Mouse (Mus musculus): ENCODE data around the gene Nxpe4. TPM values are rescaled to one million over a fixed set of nuclear protein-coding genes. Genes with fewer than 3 reads are reported as not detected.
"Not testable (repeated sequence)": the region's sequence is repeated elsewhere in the genome, so short reads cannot be mapped to it uniquely, and the experiment has no call there.

Gene Nxpe4
- polyA plus RNA-seq, 1 experiment from 2014 or later: 7.1 TPM

- Histone ChIP-seq H3K9ac (no peak overlapping the region), H3K4me2 (no peak overlapping the region), H3K9me3 (no peaks in the 10 kb centered on the region), H3K4me1 (no peaks in the 10 kb centered on the region), H3K4me3 (no peak overlapping the region), H3K27ac (no peak overlapping the region), H3K36me3 (no peaks in the 10 kb centered on the region), H3K27me3 (no peaks in the 10 kb centered on the region)
- 92% methylated on average over 15 of the region's 15 CpGs for WGBS
- no peak for ATAC-seq (ENCODE audit: insufficient number of reproducible peaks, low FRiP score, low TSS enrichment, low read depth)
Measured at GRCm38 (mm10) chr9:48276831-48277230, 115.0 kb downstream of the Nxpe4 start.

GRCm38 (mm10) chr9:48284221-48284620 lies 122.4 kb downstream of the Nxpe4 start:
- Histone ChIP-seq H3K9ac (no peak overlapping the region), H3K36me3 (no peaks in the 10 kb centered on the region), H3K4me1 (no peaks in the 10 kb centered on the region), H3K27me3 (no peaks in the 10 kb centered on the region), H3K4me3 (no peak overlapping the region), H3K4me2 (no peak overlapping the region), H3K27ac (no peak overlapping the region), H3K9me3 (no peaks in the 10 kb centered on the region)
- 84% methylated on average over 8 of the region's 8 CpGs for WGBS
- ATAC-seq (ENCODE audit: insufficient number of reproducible peaks, low FRiP score, low TSS enrichment, low read depth): no peak

GRCm38 (mm10) chr9:48290281-48290680 lies 128.5 kb downstream of the Nxpe4 start:
- H3K9me3 ChIP-seq: no peaks in the 10 kb centered on the region
- no peaks in the 10 kb centered on the region for H3K36me3 ChIP-seq
- H3K27ac ChIP-seq: no peak overlapping the region
- H3K4me1 ChIP-seq: no peaks in the 10 kb centered on the region
- no peak overlapping the region for H3K4me2 ChIP-seq
- no peak overlapping the region for H3K4me3 ChIP-seq
- 87% methylated on average over 1 of the region's 1 CpGs for WGBS
- H3K27me3 ChIP-seq: no peaks in the 10 kb centered on the region
- H3K9ac ChIP-seq: no peak overlapping the region
- no peak for ATAC-seq (ENCODE audit: insufficient number of reproducible peaks, low FRiP score, low TSS enrichment, low read depth)

GRCm38 (mm10) chr9:48294754-48295153 lies 132.9 kb downstream of the Nxpe4 start:
- WGBS: 63% methylated on average over 2 of the region's 2 CpGs
- Histone ChIP-seq H3K4me3 (no peak overlapping the region), H3K4me1 (no peaks in the 10 kb centered on the region), H3K4me2 (no peak overlapping the region), H3K27ac (no peak overlapping the region), H3K9ac (no peak overlapping the region), H3K27me3 (no peaks in the 10 kb centered on the region), H3K9me3 (no peaks in the 10 kb centered on the region), H3K36me3 (no peaks in the 10 kb centered on the region)
- no peak for ATAC-seq (ENCODE audit: insufficient number of reproducible peaks, low FRiP score, low TSS enrichment, low read depth)

DNA sequence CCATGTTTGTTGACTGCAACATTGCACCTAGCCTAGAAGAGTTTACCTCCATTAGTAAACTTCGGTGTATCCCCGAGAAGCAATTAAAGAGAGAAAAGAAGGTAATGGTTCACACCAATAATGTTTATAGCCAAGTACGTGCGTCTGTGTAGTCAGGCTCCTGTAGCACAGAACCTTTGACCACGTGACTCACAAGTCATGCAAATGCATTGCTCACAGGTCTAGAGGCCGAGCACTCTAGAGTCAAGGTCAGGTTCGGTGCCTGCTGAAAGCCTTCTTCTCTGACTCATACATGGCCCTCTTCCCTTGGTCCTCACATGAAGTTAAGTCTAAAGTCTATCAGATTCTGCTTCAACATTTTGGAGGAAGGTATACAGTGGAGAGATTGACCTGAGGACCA lies 137.2 kb downstream of the Nxpe4 start:
- no peak overlapping the region for H3K27ac ChIP-seq
- H3K4me1 ChIP-seq: no peaks in the 10 kb centered on the region
- 69% methylated on average over 7 of the region's 7 CpGs for WGBS
- H3K4me2 ChIP-seq: no peak overlapping the region
- no peaks in the 10 kb centered on the region for H3K36me3 ChIP-seq
- ATAC-seq (ENCODE audit: insufficient number of reproducible peaks, low FRiP score, low TSS enrichment, low read depth): no peak
- H3K9ac ChIP-seq: no peak overlapping the region
- H3K27me3 ChIP-seq: no peaks in the 10 kb centered on the region
- H3K4me3 ChIP-seq: no peak overlapping the region
- H3K9me3 ChIP-seq: no peaks in the 10 kb centered on the region

DNA sequence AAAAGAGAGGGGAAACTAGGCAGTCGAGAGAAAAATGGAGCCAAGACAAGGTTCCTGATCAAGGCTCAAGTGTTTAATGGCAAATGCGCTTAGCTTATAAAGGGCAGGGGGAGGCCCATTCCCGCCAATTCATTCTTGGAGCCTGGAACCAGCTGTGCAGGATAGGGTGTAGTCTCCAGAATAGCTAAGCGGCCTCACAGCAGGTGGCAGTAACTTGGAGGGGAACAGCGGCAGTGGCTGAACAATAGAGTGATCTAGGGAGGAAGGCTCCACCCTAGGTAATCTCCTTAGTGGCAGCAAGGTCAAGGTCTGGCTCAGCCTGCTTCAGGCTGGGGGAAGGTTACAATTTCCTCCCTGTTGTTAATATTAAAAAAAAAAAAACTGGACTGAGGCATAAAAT lies 141.7 kb downstream of the Nxpe4 start:
- H3K27ac ChIP-seq; H3K36me3 ChIP-seq; H3K4me1 ChIP-seq; H3K9ac ChIP-seq; H3K9me3 ChIP-seq; ATAC-seq (ENCODE audit: insufficient number of reproducible peaks, low FRiP score, low TSS enrichment, low read depth); H3K4me3 ChIP-seq; H3K4me2 ChIP-seq; H3K27me3 ChIP-seq: not testable (repeated sequence)
- WGBS: 42% methylated on average over 5 of the region's 5 CpGs

GRCm38 (mm10) chr9:48311241-48311640 lies 149.4 kb downstream of the Nxpe4 start:
- Histone ChIP-seq H3K9me3 (no peaks in the 10 kb centered on the region), H3K9ac (no peak overlapping the region), H3K4me1 (no peaks in the 10 kb centered on the region), H3K4me3 (no peak overlapping the region), H3K36me3 (no peaks in the 10 kb centered on the region), H3K27ac (no peak overlapping the region), H3K27me3 (no peaks in the 10 kb centered on the region), H3K4me2 (no peak overlapping the region)
- ATAC-seq (ENCODE audit: insufficient number of reproducible peaks, low FRiP score, low TSS enrichment, low read depth): no peak
- WGBS: 86% methylated on average over 5 of the region's 5 CpGs

GRCm38 (mm10) chr9:48314194-48314593 lies 152.4 kb downstream of the Nxpe4 start:
- Histone ChIP-seq H3K27me3 (no peaks in the 10 kb centered on the region), H3K36me3 (no peaks in the 10 kb centered on the region), H3K4me3 (no peak overlapping the region), H3K27ac (no peak overlapping the region), H3K9me3 (no peaks in the 10 kb centered on the region), H3K9ac (no peak overlapping the region), H3K4me1 (no peaks in the 10 kb centered on the region), H3K4me2 (no peak overlapping the region)
- no peak for ATAC-seq (ENCODE audit: insufficient number of reproducible peaks, low FRiP score, low TSS enrichment, low read depth)
- WGBS: 58% methylated on average over 3 of the region's 3 CpGs

DNA sequence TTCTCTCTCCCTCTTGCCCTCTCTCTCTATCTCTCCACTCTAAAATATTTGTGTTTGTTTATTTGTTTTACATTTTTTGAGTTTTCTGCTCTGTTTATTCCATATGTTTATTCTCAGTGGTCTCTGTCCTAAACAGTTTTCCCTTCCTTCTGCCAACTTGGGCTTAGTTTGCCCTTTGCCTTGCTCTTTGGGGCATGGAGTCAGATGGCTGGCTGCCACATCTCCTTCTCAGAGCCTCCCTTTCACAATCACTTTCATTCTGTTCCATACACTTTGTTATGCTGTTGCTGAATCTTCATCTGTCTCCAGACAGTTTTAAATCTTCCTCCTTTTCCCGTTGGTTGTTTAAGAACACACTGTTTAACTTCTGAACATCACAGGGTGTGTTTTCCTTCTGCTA lies 154.0 kb downstream of the Nxpe4 start:
- no peak overlapping the region for H3K4me3 ChIP-seq
- H3K27me3 ChIP-seq: no peaks in the 10 kb centered on the region
- H3K9me3 ChIP-seq: no peaks in the 10 kb centered on the region
- no peak overlapping the region for H3K27ac ChIP-seq
- no peak for ATAC-seq (ENCODE audit: insufficient number of reproducible peaks, low FRiP score, low TSS enrichment, low read depth)
- WGBS: 75% methylated on average over 1 of the region's 1 CpGs
- H3K4me2 ChIP-seq: no peak overlapping the region
- H3K4me1 ChIP-seq: no peaks in the 10 kb centered on the region
- H3K36me3 ChIP-seq: no peaks in the 10 kb centered on the region
- no peak overlapping the region for H3K9ac ChIP-seq

GRCm38 (mm10) chr9:48326338-48326737 lies 164.5 kb downstream of the Nxpe4 start:
- no peak overlapping the region for H3K4me3 ChIP-seq
- no peaks in the 10 kb centered on the region for H3K4me1 ChIP-seq
- no peaks in the 10 kb centered on the region for H3K36me3 ChIP-seq
- H3K9ac ChIP-seq: no peak overlapping the region
- 90% methylated on average over 9 of the region's 9 CpGs for WGBS
- no peaks in the 10 kb centered on the region for H3K9me3 ChIP-seq
- H3K27me3 ChIP-seq: no peaks in the 10 kb centered on the region
- no peak overlapping the region for H3K4me2 ChIP-seq
- H3K27ac ChIP-seq: no peak overlapping the region
- ATAC-seq (ENCODE audit: insufficient number of reproducible peaks, low FRiP score, low TSS enrichment, low read depth): no peak

GRCm38 (mm10) chr9:48329597-48329996 lies 167.8 kb downstream of the Nxpe4 start:
- 91% methylated on average over 7 of the region's 7 CpGs for WGBS
- H3K4me2 ChIP-seq: no peak overlapping the region
- H3K9me3 ChIP-seq: no peaks in the 10 kb centered on the region
- H3K27me3 ChIP-seq: no peaks in the 10 kb centered on the region
- no peak overlapping the region for H3K9ac ChIP-seq
- no peak for ATAC-seq (ENCODE audit: insufficient number of reproducible peaks, low FRiP score, low TSS enrichment, low read depth)
- no peak overlapping the region for H3K4me3 ChIP-seq
- no peaks in the 10 kb centered on the region for H3K4me1 ChIP-seq
- no peak overlapping the region for H3K27ac ChIP-seq
- H3K36me3 ChIP-seq: no peaks in the 10 kb centered on the region

GRCm38 (mm10) chr9:48338783-48339455 lies 177.1 kb downstream of the Nxpe4 start:
- H3K36me3 ChIP-seq: no peaks in the 10 kb centered on the region
- H3K4me3 ChIP-seq: no peak overlapping the region
- no peak overlapping the region for H3K9ac ChIP-seq
- H3K4me1 ChIP-seq: peaks cover 4% of the 10 kb centered on the region; the same call in 1 of the 2 replicates
- ATAC-seq (ENCODE audit: insufficient number of reproducible peaks, low FRiP score, low TSS enrichment, low read depth): no peak
- H3K4me2 ChIP-seq: no peak overlapping the region
- H3K27ac ChIP-seq: no peak overlapping the region
- H3K9me3 ChIP-seq: no peaks in the 10 kb centered on the region
- H3K27me3 ChIP-seq: no peaks in the 10 kb centered on the region
- 65% methylated on average over 4 of the region's 4 CpGs for WGBS

- Histone ChIP-seq H3K9me3 (no peaks in the 10 kb centered on the region), H3K27ac (no peak overlapping the region), H3K4me2 (no peak overlapping the region), H3K4me3 (no peak overlapping the region), H3K27me3 (no peaks in the 10 kb centered on the region), H3K4me1 (peaks cover 4% of the 10 kb centered on the region; the same call in 1 of the 2 replicates), H3K36me3 (no peaks in the 10 kb centered on the region), H3K9ac (no peak overlapping the region)
- WGBS: 61% methylated on average over 5 of the region's 5 CpGs
- ATAC-seq (ENCODE audit: insufficient number of reproducible peaks, low FRiP score, low TSS enrichment, low read depth): no peak
Measured at GRCm38 (mm10) chr9:48339563-48339962, 177.7 kb downstream of the Nxpe4 start.
